8 mouse cellular contexts compared by ENCODE assay signal in the genomic region with DNA sequence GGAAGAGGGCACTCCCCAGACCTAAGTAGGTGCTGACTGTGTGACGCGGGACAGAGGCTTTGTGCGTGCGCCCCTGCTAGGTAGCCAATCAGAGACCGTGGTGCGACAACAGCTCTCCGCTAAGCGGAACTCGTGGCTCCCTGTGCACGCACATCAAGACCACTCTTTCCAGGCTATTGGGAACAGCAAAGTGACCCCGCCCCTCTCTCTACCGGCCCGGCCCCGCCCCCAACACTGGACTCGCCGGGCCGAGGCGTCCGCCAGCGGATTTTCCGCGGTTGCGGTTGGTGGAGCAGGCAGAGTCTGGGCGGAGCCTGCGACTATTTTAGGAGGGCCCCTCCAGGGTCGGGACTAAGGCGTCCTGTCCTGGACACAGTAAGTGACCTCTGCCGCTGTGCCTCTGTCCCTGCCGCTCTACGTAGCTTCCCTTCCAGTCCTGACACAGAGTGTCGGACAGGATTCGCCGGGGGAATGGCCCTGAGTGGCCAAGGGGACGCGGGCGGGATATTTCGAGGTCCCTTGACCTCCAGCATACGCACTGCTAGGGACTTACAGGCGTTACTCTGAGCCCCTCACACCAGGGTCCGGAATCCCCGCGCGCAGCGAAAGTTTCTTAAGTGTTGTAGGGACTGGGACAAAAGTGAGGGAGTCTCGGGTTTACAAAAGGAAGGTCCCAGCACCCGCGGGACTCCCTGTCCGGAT. TPM values are rescaled to one million over a fixed set of nuclear protein-coding genes. Genes with fewer than 3 reads are reported as not detected.
DNase-seq lines count a peak whose midpoint lies in the region; ATAC-seq and TF ChIP-seq lines count a peak whose summit lies in the region.

A gene (plus strand): TSS at position 161 of the 702 bp plus-strand sequence.

- H3K4me1 ChIP-seq in hindbrain, postnatal 0 days (ENCODE audit: insufficient read depth, low read length), result peaks cover 4% of the 10 kb centered on the region; the same call in 1 of the 2 replicates
- peaks cover 41 to 60% of the 10 kb centered on the region in 2 experiments for H3K4me1 ChIP-seq in liver, embryonic 14.5 days (replicated peaks; ENCODE audit: control insufficient read depth in 2 of 2, insufficient read depth in 2 of 2, low read length in 1 of 2)

- peak; percentile 83 for DNase-seq in Muller cell, postnatal 12 days (ENCODE audit: inconsistent ontology term)
- DNase-seq in c-Kit-negative CD71-positive TER-119-positive erythroid progenitor cells, embryonic 14.5 days (ENCODE audit: low read depth, low spot score), result peak; percentile 80
- DNase-seq in gastrocnemius, postnatal 10 days, result peak; percentile 80
- peak; percentile 43 for DNase-seq in hindbrain, postnatal 0 days (ENCODE audit: low spot score)
- peak; percentile 84 to 85 (median 84) for DNase-seq in liver, embryonic 14.5 days (ENCODE audit: low read depth in 3 of 3, low spot score in 3 of 3)
- peak; percentile 9 for DNase-seq in naive thymus-derived CD4-positive, alpha-beta T cell, adult 2 months (ENCODE audit: low read depth)
- peak; percentile 79 to 81 for DNase-seq in urinary bladder, postnatal 4 days (ENCODE audit: low spot score in 2 of 2)
- DNase-seq in cerebellum, adult 9-11 months, result no peak

- H3K27ac ChIP-seq in hindbrain, postnatal 0 days, result no peak within 1 kb of the TSS
- H3K27ac ChIP-seq in liver, embryonic 14.5 days, result peak within 1 kb of the TSS; percentile 96

- H3K36me3 ChIP-seq in hindbrain, postnatal 0 days (ENCODE audit: insufficient read depth, low read length), result no peaks in the 10 kb centered on the region
- peaks cover 28% of the 10 kb centered on the region for H3K36me3 ChIP-seq in liver, embryonic 14.5 days (replicated peaks; ENCODE audit: control insufficient read depth, insufficient read depth, low read depth)

- peak within 1 kb of the TSS; percentile 24; the same call in 1 of the 2 replicates for H3K9ac ChIP-seq in hindbrain, postnatal 0 days (replicated peaks; ENCODE audit: low read length)
- H3K9ac ChIP-seq in liver, embryonic 14.5 days (replicated peaks), result peak within 1 kb of the TSS; percentile 87

- no peak for TF ChIP-seq CTCF in hindbrain, postnatal 0 days (IDR thresholded peaks at IDR 0.05; ENCODE audit: low read depth)
- TF ChIP-seq CTCF in liver, embryonic 14.5 days (IDR thresholded peaks at IDR 0.05; ENCODE audit: low read depth), result no peak

- WGBS in hindbrain, postnatal 0 days, result under 1% methylated on average over 48 of the region's 48 CpGs
- WGBS in liver, embryonic 14.5 days (ENCODE audit: insufficient replicate concordance), result under 1% methylated on average over 48 of the region's 48 CpGs

- peak; percentile 44 for ATAC-seq in hindbrain, postnatal 0 days
- ATAC-seq in liver, embryonic 14.5 days (ENCODE audit: insufficient read depth), result peak; percentile 78

- H3K4me2 ChIP-seq in hindbrain, postnatal 0 days (ENCODE audit: low read depth, low read length), result peak within 1 kb of the TSS; percentile 67
- H3K4me2 ChIP-seq in liver, embryonic 14.5 days (ENCODE audit: low read depth), result peak within 1 kb of the TSS; percentile 65

- TF ChIP-seq EP300 in liver, embryonic 14.5 days (IDR thresholded peaks at IDR 0.05; ENCODE audit: low read depth), result no peak

- H3K9me3 ChIP-seq in hindbrain, postnatal 0 days (ENCODE audit: low read length), result no peaks in the 10 kb centered on the region
- no peaks in the 10 kb centered on the region for H3K9me3 ChIP-seq in liver, embryonic 14.5 days (ENCODE audit: control insufficient read depth, low read length)

- H3K4me3 ChIP-seq in hindbrain, postnatal 0 days (ENCODE audit: low read length), result peak within 1 kb of the TSS; percentile 35
- H3K4me3 ChIP-seq in liver, embryonic 14.5 days (ENCODE audit: insufficient read depth in 1 of 2, low read depth in 2 of 2, low read length in 2 of 2), result peak within 1 kb of the TSS; percentile 73 to 92

- H3K27me3 ChIP-seq in hindbrain, postnatal 0 days (ENCODE audit: insufficient read depth, low read length), result peaks cover 47% of the 10 kb centered on the region
- H3K27me3 ChIP-seq in liver, embryonic 14.5 days (ENCODE audit: control insufficient read depth, insufficient read depth, low read length), result no peaks in the 10 kb centered on the region

RNA-seq across cellular contexts. Expression of the gene that starts here (rescaled TPM):
- total RNA-seq in gastrocnemius, postnatal 10 days (2021), result 10 to 100 TPM; 37.0 to 47.7 TPM
- 0.14 and 1.4 TPM in 2 replicates for total RNA-seq in hindbrain, postnatal 0 days (2014; rRNA removed)
- 0.99 and 1.7 TPM in 2 replicates for polyA plus RNA-seq in hindbrain, postnatal 0 days (2015; fragmentation: Nextera tagmentation; extraction: Ambion mirVana)
- 57.6 and 61.8 TPM in 2 replicates for polyA plus RNA-seq in liver, embryonic 14.5 days (2012; rRNA removed)
- 78.7 and 88.5 TPM in 2 replicates for polyA plus RNA-seq in liver, embryonic 14.5 days (2014; fragmentation: Nextera tagmentation; extraction: Ambion mirVana)

Comparison
In these comparisons a context has a peak if more than half of its experiments do, and no peak if none do; other contexts are left out.
1. RNA of the gene that starts here (total RNA-seq): 37.0 to 47.7 TPM in gastrocnemius, postnatal 10 days; 0.14 to 1.4 TPM in hindbrain, postnatal 0 days; every median in the first group is over 10 times any median in the second.
2. RNA of the gene that starts here (polyA plus RNA-seq): 57.6 to 88.5 TPM in liver, embryonic 14.5 days; 0.99 to 1.7 TPM in hindbrain, postnatal 0 days; every median in the first group is over 10 times any median in the second.